Mouse (Mus musculus) intestine, embryonic 16.5 days (tissue): ENCODE data around the gene Zmynd8. TPM values are rescaled to one million over a fixed set of nuclear protein-coding genes. Genes with fewer than 3 reads are reported as not detected.

ENCODE experiments used
- ATAC-seq: fragments of 200-750 bp; cut with Nextera tagmentation; 2 replicates; pipeline ENCODE4 v1.8.0; 2017; ENCODE audit warnings: moderate TSS enrichment, moderate library complexity
- H3K27ac ChIP-seq: fragments of 300-500 bp; sonication (generic); 2 replicates; pipeline ENCODE4 v1.5.1; 2014; ENCODE audit warnings: mild to moderate bottlenecking, low read length
- H3K27me3 ChIP-seq: fragments of 300-500 bp; sonication (generic); replicated peaks from 2 replicates; pipeline ENCODE4 v1.6.1; 2014; ENCODE audit warnings: low read length, control low read depth, mixed read lengths; ENCODE audit not compliant: control insufficient read depth, insufficient read depth
- H3K36me3 ChIP-seq: fragments of 300-500 bp; sonication (generic); 2 replicates; pipeline ENCODE4 v1.6.1; 2014; ENCODE audit warnings: low read length, control low read depth; ENCODE audit not compliant: control insufficient read depth, insufficient read depth
- H3K4me1 ChIP-seq: fragments of 300-500 bp; sonication (generic); 2 replicates; pipeline ENCODE4 v1.6.1; 2014; ENCODE audit warnings: low read length, control low read depth, mixed read lengths; ENCODE audit not compliant: control insufficient read depth, insufficient read depth
- H3K4me2 ChIP-seq: fragments of 300-500 bp; sonication (generic); 2 replicates; pipeline ENCODE4 v1.6.1; 2014; ENCODE audit warnings: low read depth, low read length, control low read depth
- H3K4me3 ChIP-seq: fragments of 300-500 bp; sonication (generic); 2 replicates; pipeline ENCODE4 v1.5.1; 2014; ENCODE audit warnings: mild to moderate bottlenecking, low read length
- H3K9ac ChIP-seq: fragments of 300-500 bp; sonication (generic); 2 replicates; pipeline ENCODE4 v1.6.1; 2014; ENCODE audit warnings: low read depth, low read length
- H3K9me3 ChIP-seq: fragments of 300-500 bp; sonication (generic); 2 replicates; pipeline ENCODE4 v1.6.1; 2016; ENCODE audit warnings: low read length, control low read depth; ENCODE audit not compliant: control insufficient read depth
- WGBS: fragments of 180-500 bp; shearing (Covaris S2); extraction: QIAGEN DNeasy Blood & Tissue Kit; methylation state at CpG from one replicate; pipeline ENCODE4 v1.1.7; 2014; 5-methylcytosine and 5-hydroxymethylcytosine counted together
- polyA plus RNA-seq: library from polyadenylated mRNA; unstranded; fragments of >200 nt; fragmentation: Nextera tagmentation; extraction: Ambion mirVana; gene quantifications from 2 replicates; pipeline ENCODE4 v1.2.1, GENCODE M21; 2015

The Zmynd8 gene
- polyA plus RNA-seq, 1 experiment from 2014 or later: 61.6 TPM

GRCm38 (mm10) chr2:165857841-165858426, 40.9 kb downstream of the Zmynd8 start:
- Histone ChIP-seq H3K27ac (peak overlapping the region; percentile 99), H3K27me3 (no peaks in the 10 kb centered on the region), H3K4me1 (peaks cover 76% of the 10 kb centered on the region), H3K4me2 (peak overlapping the region; percentile 51), H3K4me3 (peak overlapping the region; percentile 33), H3K9ac (peak overlapping the region; percentile 70), H3K36me3 (peaks cover 5% of the 10 kb centered on the region; the same call in 1 of the 2 replicates), H3K9me3 (no peaks in the 10 kb centered on the region)
- WGBS: 3% methylated on average over 22 of the region's 22 CpGs
- peak; percentile 78 for ATAC-seq

GRCm38 (mm10) chr2:165857395-165857831, 41.4 kb downstream of the Zmynd8 start:
- Histone ChIP-seq H3K9ac (peak overlapping the region; percentile 70), H3K27ac (peak overlapping the region; percentile 99), H3K9me3 (no peaks in the 10 kb centered on the region), H3K4me1 (peaks cover 82% of the 10 kb centered on the region), H3K4me3 (peak overlapping the region; percentile 33), H3K27me3 (no peaks in the 10 kb centered on the region), H3K36me3 (peaks cover 5% of the 10 kb centered on the region; the same call in 1 of the 2 replicates), H3K4me2 (peak overlapping the region; percentile 51)
- WGBS: 7% methylated on average over 4 of the region's 4 CpGs
- ATAC-seq: peak; percentile 73

- no peaks in the 10 kb centered on the region for H3K9me3 ChIP-seq
- 65% methylated on average over 7 of the region's 7 CpGs for WGBS
These were observed 42.1 kb downstream of the Zmynd8 start for GRCm38 (mm10) chr2:165856611-165857200.

GRCm38 (mm10) chr2:165855641-165856301, 43.0 kb downstream of the Zmynd8 start:
- Histone ChIP-seq H3K4me3 (no peak overlapping the region), H3K36me3 (peaks cover 5% of the 10 kb centered on the region; the same call in 1 of the 2 replicates), H3K4me2 (peak overlapping the region; percentile 24), H3K9ac (peak overlapping the region; percentile 15), H3K27ac (peak overlapping the region; percentile 99), H3K9me3 (no peaks in the 10 kb centered on the region), H3K27me3 (no peaks in the 10 kb centered on the region), H3K4me1 (peaks cover 86% of the 10 kb centered on the region)
- WGBS: 42% methylated on average over 6 of the region's 6 CpGs
- peak; percentile 39 for ATAC-seq

More at GRCm38 (mm10) chr2:165856611-165857200, 42.1 kb downstream of the Zmynd8 start:
- Histone ChIP-seq H3K27me3 (no peaks in the 10 kb centered on the region), H3K4me3 (no peak overlapping the region), H3K27ac (peak overlapping the region; percentile 99), H3K36me3 (peaks cover 5% of the 10 kb centered on the region; the same call in 1 of the 2 replicates), H3K9ac (peak overlapping the region; percentile 70), H3K4me1 (peaks cover 80% of the 10 kb centered on the region), H3K4me2 (peak overlapping the region; percentile 51)
- ATAC-seq: no peak

GRCm38 (mm10) chr2:165854207-165854968, 44.4 kb downstream of the Zmynd8 start:
- Histone ChIP-seq H3K4me3 (no peak overlapping the region), H3K27ac (peak overlapping the region; percentile 99), H3K4me1 (peaks cover 80% of the 10 kb centered on the region), H3K36me3 (peaks cover 5% of the 10 kb centered on the region; the same call in 1 of the 2 replicates), H3K4me2 (peak overlapping the region; percentile 24; the same call in 1 of the 2 replicates), H3K9ac (no peak overlapping the region), H3K9me3 (no peaks in the 10 kb centered on the region), H3K27me3 (no peaks in the 10 kb centered on the region)
- peak; percentile 12 for ATAC-seq
- 44% methylated on average over 16 of the region's 16 CpGs for WGBS

GRCm38 (mm10) chr2:165852896-165853633, 45.8 kb downstream of the Zmynd8 start:
- no peaks in the 10 kb centered on the region for H3K9me3 ChIP-seq
- no peak overlapping the region for H3K27ac ChIP-seq
- ATAC-seq: no peak
- H3K4me1 ChIP-seq: peaks cover 73% of the 10 kb centered on the region
- H3K4me2 ChIP-seq: no peak overlapping the region
- 74% methylated on average over 9 of the region's 9 CpGs for WGBS
- H3K36me3 ChIP-seq: peaks cover 5% of the 10 kb centered on the region; the same call in 1 of the 2 replicates
- no peaks in the 10 kb centered on the region for H3K27me3 ChIP-seq
- H3K9ac ChIP-seq: no peak overlapping the region
- H3K4me3 ChIP-seq: no peak overlapping the region

- H3K9me3 ChIP-seq: no peaks in the 10 kb centered on the region
- no peak for ATAC-seq
- no peak overlapping the region for H3K27ac ChIP-seq
- H3K4me3 ChIP-seq: no peak overlapping the region
- no peak overlapping the region for H3K4me2 ChIP-seq
- no peaks in the 10 kb centered on the region for H3K27me3 ChIP-seq
- H3K4me1 ChIP-seq: peaks cover 67% of the 10 kb centered on the region
- H3K9ac ChIP-seq: no peak overlapping the region
- peaks cover 5% of the 10 kb centered on the region; the same call in 1 of the 2 replicates for H3K36me3 ChIP-seq
- WGBS: 78% methylated on average over 11 of the region's 11 CpGs
These were observed 46.4 kb downstream of the Zmynd8 start for GRCm38 (mm10) chr2:165852453-165852852.

GRCm38 (mm10) chr2:165851811-165852415, 46.9 kb downstream of the Zmynd8 start:
- peaks cover 62% of the 10 kb centered on the region for H3K4me1 ChIP-seq
- WGBS: 89% methylated on average over 13 of the region's 13 CpGs
- H3K27me3 ChIP-seq: no peaks in the 10 kb centered on the region
- ATAC-seq: no peak
- no peaks in the 10 kb centered on the region for H3K9me3 ChIP-seq
- H3K36me3 ChIP-seq: peaks cover 5% of the 10 kb centered on the region; the same call in 1 of the 2 replicates
- H3K4me2 ChIP-seq: no peak overlapping the region
- H3K4me3 ChIP-seq: no peak overlapping the region
- H3K27ac ChIP-seq: no peak overlapping the region
- no peak overlapping the region for H3K9ac ChIP-seq
